Mouse (Mus musculus) A20 (cell line): ENCODE results near the gene Slc25a45.
A peak's percentile ranks its signal among the peaks of the same experiment; 100 is the strongest.

ENCODE experiments used
- DNase-seq: peaks from one replicate; pipeline ENCODE4 v3.0.0-alpha.2; 2011; ENCODE audit warnings: low read depth, low spot score

Gene Slc25a45

GRCm38 (mm10) chr19:5840086-5840889 is 37.3 kb upstream of the Slc25a45 start:
- DNase-seq: no peak

GRCm38 (mm10) chr19:5840890-5841388 is 36.7 kb upstream of the Slc25a45 start:
- DNase-seq: no peak

- peak; percentile 44 for DNase-seq
Observed at GRCm38 (mm10) chr19:5841389-5841946, 36.1 kb upstream of the Slc25a45 start.

- peak; percentile 84 for DNase-seq
Observed at GRCm38 (mm10) chr19:5841999-5842784, 35.4 kb upstream of the Slc25a45 start.

- peak; percentile 82 for DNase-seq
Observed at GRCm38 (mm10) chr19:5842785-5843730, 34.5 kb upstream of the Slc25a45 start.

GRCm38 (mm10) chr19:5843781-5844691 is 33.6 kb upstream of the Slc25a45 start:
- DNase-seq: peak; percentile 68

- DNase-seq: no peak
Observed at GRCm38 (mm10) chr19:5844831-5845318, 32.7 kb upstream of the Slc25a45 start.

- DNase-seq: peak; percentile 98
Observed at GRCm38 (mm10) chr19:5845319-5846135, 32.1 kb upstream of the Slc25a45 start.

GRCm38 (mm10) chr19:5846154-5846553 is 31.5 kb upstream of the Slc25a45 start:
- DNase-seq: no peak

- peak; percentile 88 for DNase-seq
Observed at GRCm38 (mm10) chr19:5846557-5847305, 30.9 kb upstream of the Slc25a45 start.

- peak; percentile 68 for DNase-seq
Observed at GRCm38 (mm10) chr19:5847306-5847796, 30.3 kb upstream of the Slc25a45 start.

GRCm38 (mm10) chr19:5848032-5848825 is 29.4 kb upstream of the Slc25a45 start:
- peak; percentile 80 for DNase-seq

GRCm38 (mm10) chr19:5848826-5849672 is 28.6 kb upstream of the Slc25a45 start:
- DNase-seq: peak; percentile 94

GRCm38 (mm10) chr19:5849843-5850527 is 27.6 kb upstream of the Slc25a45 start:
- peak; percentile 95 for DNase-seq

- no peak for DNase-seq
Observed at GRCm38 (mm10) chr19:5850860-5851259, 26.7 kb upstream of the Slc25a45 start.
